Mouse (Mus musculus) embryonic fibroblast, embryonic 13.5 days (primary cell): ENCODE results near the gene Wdr74.

Experiments used
- CTCF ChIP-seq: IDR thresholded peaks from 2 replicates; pipeline ENCODE4 v1.5.1; 2011; ENCODE audit warnings: mild to moderate bottlenecking, control low read depth, low read length, moderate library complexity, borderline replicate concordance; ENCODE audit not compliant: insufficient read depth
- POLR2A ChIP-seq: IDR thresholded peaks from 2 replicates; pipeline ENCODE4 v1.6.1; 2011; ENCODE audit warnings: low read depth, mild to moderate bottlenecking, control low read depth, low read length, moderate library complexity

- TF ChIP-seq CTCF (no peak), POLR2A (no peak; the same call in 1 of the 2 replicates)
These were observed 21.5 kb upstream of the Wdr74 start for GRCm38 (mm10) chr19:8713997-8714652.
